Mouse (Mus musculus) erythroblast, embryonic 14.5 days (primary cell): ENCODE measurements around the gene Kcnk12. TPM values are rescaled to one million over a fixed set of nuclear protein-coding genes. Genes with fewer than 3 reads are reported as not detected.

Experiments used
- H3K27me3 ChIP-seq: 2 replicates; pipeline ENCODE4 v1.6.1; 2012; ENCODE audit warnings: inconsistent platforms; ENCODE audit not compliant: control insufficient read depth
- H3K36me3 ChIP-seq: 2 replicates; pipeline ENCODE4 v1.6.1; 2012; ENCODE audit warnings: mild to moderate bottlenecking, inconsistent platforms; ENCODE audit not compliant: control insufficient read depth
- H3K4me1 ChIP-seq: 2 replicates; pipeline ENCODE4 v1.6.1; 2012; ENCODE audit warnings: inconsistent platforms; ENCODE audit not compliant: control insufficient read depth
- H3K4me3 ChIP-seq: replicated peaks from 2 replicates; pipeline ENCODE3; 2012; ENCODE audit warnings: moderate library complexity, mild to moderate bottlenecking, inconsistent platforms
- H3K9me3 ChIP-seq: 2 replicates; pipeline ENCODE4 v1.6.1; 2012; ENCODE audit warnings: low read length, inconsistent platforms, mixed read lengths; ENCODE audit not compliant: control insufficient read depth
- GATA1 ChIP-seq: IDR thresholded peaks from 2 replicates; pipeline ENCODE4 v1.6.1; 2012; ENCODE audit warnings: low read length, inconsistent platforms, mixed read lengths
- TAL1 ChIP-seq: IDR thresholded peaks from 3 replicates; pipeline ENCODE4 v1.6.1; 2012; ENCODE audit warnings: low read length, inconsistent platforms, mixed read lengths
- polyA plus RNA-seq: library from polyadenylated mRNA; stranded (reverse); fragments of >175 nt; gene quantifications from 2 replicates; pipeline ENCODE4 v1.2.3, GENCODE M21; 2012

Gene Kcnk12
- polyA plus RNA-seq, 1 experiment = 0.05 TPM

- H3K4me1 ChIP-seq = no peaks in the 10 kb centered on the region
- H3K9me3 ChIP-seq = no peaks in the 10 kb centered on the region
- peaks cover 11% of the 10 kb centered on the region for H3K27me3 ChIP-seq
- no peak overlapping the region for H3K4me3 ChIP-seq
- H3K36me3 ChIP-seq = no peaks in the 10 kb centered on the region
- no peak for TF ChIP-seq TAL1
- no peak for TF ChIP-seq GATA1
Measured at GRCm38 (mm10) chr17:87790661-87791060, 7.1 kb downstream of the Kcnk12 start.

GRCm38 (mm10) chr17:87788216-87788615 is 9.6 kb downstream of the Kcnk12 start:
- no peak overlapping the region for H3K4me3 ChIP-seq
- H3K27me3 ChIP-seq = no peaks in the 10 kb centered on the region
- H3K36me3 ChIP-seq = no peaks in the 10 kb centered on the region
- TF ChIP-seq TAL1 (no peak), GATA1 (no peak)
- no peaks in the 10 kb centered on the region for H3K9me3 ChIP-seq
- no peaks in the 10 kb centered on the region for H3K4me1 ChIP-seq

- TF ChIP-seq TAL1 (no peak), GATA1 (no peak)
Measured at GRCm38 (mm10) chr17:87787711-87788110, 10.1 kb downstream of the Kcnk12 start.

GRCm38 (mm10) chr17:87785721-87786120 is 12.1 kb downstream of the Kcnk12 start:
- Histone ChIP-seq H3K36me3 (no peaks in the 10 kb centered on the region), H3K27me3 (no peaks in the 10 kb centered on the region), H3K9me3 (no peaks in the 10 kb centered on the region), H3K4me1 (no peaks in the 10 kb centered on the region), H3K4me3 (no peak overlapping the region)
- no peak for TF ChIP-seq GATA1
- no peak for TF ChIP-seq TAL1

More at GRCm38 (mm10) chr17:87787711-87788110, 10.1 kb downstream of the Kcnk12 start:
- Histone ChIP-seq H3K27me3 (no peaks in the 10 kb centered on the region), H3K9me3 (no peaks in the 10 kb centered on the region), H3K4me1 (no peaks in the 10 kb centered on the region), H3K36me3 (no peaks in the 10 kb centered on the region), H3K4me3 (no peak overlapping the region)

GRCm38 (mm10) chr17:87784911-87785310 is 12.9 kb downstream of the Kcnk12 start:
- Histone ChIP-seq H3K9me3 (no peaks in the 10 kb centered on the region), H3K36me3 (no peaks in the 10 kb centered on the region), H3K4me1 (no peaks in the 10 kb centered on the region), H3K4me3 (no peak overlapping the region), H3K27me3 (no peaks in the 10 kb centered on the region)
- TF ChIP-seq GATA1 = no peak
- no peak for TF ChIP-seq TAL1

- Histone ChIP-seq H3K4me1 (no peaks in the 10 kb centered on the region), H3K27me3 (no peaks in the 10 kb centered on the region), H3K36me3 (no peaks in the 10 kb centered on the region), H3K9me3 (no peaks in the 10 kb centered on the region), H3K4me3 (no peak overlapping the region)
- TF ChIP-seq GATA1 = no peak
- TF ChIP-seq TAL1 = no peak
Measured at GRCm38 (mm10) chr17:87784141-87784831, 13.5 kb downstream of the Kcnk12 start.

GRCm38 (mm10) chr17:87781244-87781643 is 16.6 kb downstream of the Kcnk12 start:
- Histone ChIP-seq H3K27me3 (no peaks in the 10 kb centered on the region), H3K9me3 (no peaks in the 10 kb centered on the region), H3K4me1 (no peaks in the 10 kb centered on the region), H3K36me3 (no peaks in the 10 kb centered on the region), H3K4me3 (no peak overlapping the region)
- TF ChIP-seq TAL1 = no peak

GRCm38 (mm10) chr17:87780164-87780563 is 17.6 kb downstream of the Kcnk12 start:
- H3K4me1 ChIP-seq = no peaks in the 10 kb centered on the region
- no peaks in the 10 kb centered on the region for H3K36me3 ChIP-seq
- no peaks in the 10 kb centered on the region for H3K27me3 ChIP-seq
- H3K9me3 ChIP-seq = no peaks in the 10 kb centered on the region
- H3K4me3 ChIP-seq = no peak overlapping the region
- TF ChIP-seq TAL1 (no peak), GATA1 (no peak)

- no peak for TF ChIP-seq GATA1
- no peak for TF ChIP-seq TAL1
- no peaks in the 10 kb centered on the region for H3K27me3 ChIP-seq
Measured at GRCm38 (mm10) chr17:87774982-87775381, 22.8 kb downstream of the Kcnk12 start.

GRCm38 (mm10) chr17:87773175-87773574 is 24.6 kb downstream of the Kcnk12 start:
- Histone ChIP-seq H3K27me3 (no peaks in the 10 kb centered on the region), H3K4me3 (no peak overlapping the region), H3K36me3 (no peaks in the 10 kb centered on the region), H3K9me3 (no peaks in the 10 kb centered on the region), H3K4me1 (no peaks in the 10 kb centered on the region)
- no peak for TF ChIP-seq GATA1
- no peak for TF ChIP-seq TAL1

More at GRCm38 (mm10) chr17:87774982-87775381, 22.8 kb downstream of the Kcnk12 start:
- Histone ChIP-seq H3K4me1 (no peaks in the 10 kb centered on the region), H3K9me3 (no peaks in the 10 kb centered on the region), H3K4me3 (no peak overlapping the region), H3K36me3 (no peaks in the 10 kb centered on the region)
